Mouse (Mus musculus): Measurements from ENCODE around the gene Pskh1.
A peak's percentile ranks its signal among the peaks of the same experiment; 100 is the strongest.

The Pskh1 gene

DNA sequence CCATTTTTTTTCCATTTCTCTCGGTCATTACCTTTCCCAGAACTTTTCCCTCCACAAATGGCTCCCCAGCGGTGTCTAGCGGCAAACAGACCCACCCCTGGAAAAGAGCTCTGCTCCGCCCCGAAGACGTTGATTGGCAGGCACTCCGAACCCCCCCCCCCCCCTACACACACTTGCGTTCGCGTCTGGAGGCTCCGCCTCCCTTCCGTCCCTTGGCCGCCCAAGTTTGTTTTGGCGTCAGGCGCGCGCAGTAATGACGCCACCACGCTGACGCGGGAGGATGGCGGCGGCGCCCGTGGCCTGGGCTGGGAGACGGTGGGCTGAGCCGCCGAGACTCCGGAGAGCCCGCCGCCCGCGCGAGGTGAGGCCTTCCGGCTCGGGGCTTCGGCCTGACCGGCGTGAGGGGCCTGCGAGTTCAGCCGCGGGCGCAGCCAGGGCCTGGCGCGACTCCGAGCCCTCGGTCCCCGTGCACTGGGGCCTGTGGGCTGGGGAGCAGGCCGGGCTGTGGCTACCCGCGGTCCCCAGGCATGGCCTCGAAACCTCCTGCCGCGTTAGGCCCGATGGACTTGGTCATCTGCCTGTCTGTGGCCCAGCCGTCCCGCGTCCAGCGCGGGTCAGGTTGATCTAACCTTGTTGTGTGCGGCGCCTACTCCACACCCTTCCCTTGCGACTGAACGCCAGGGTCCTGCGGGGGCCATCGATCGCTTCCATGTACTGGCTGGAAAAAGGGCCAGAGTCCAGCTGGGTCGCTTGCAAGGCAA lies at the start of gene Pskh1:
TSS of gene Pskh1 (plus strand) at position 262 of the 761 bp plus-strand sequence.
- DNase-seq, result peak; percentile 84 to 91

DNA sequence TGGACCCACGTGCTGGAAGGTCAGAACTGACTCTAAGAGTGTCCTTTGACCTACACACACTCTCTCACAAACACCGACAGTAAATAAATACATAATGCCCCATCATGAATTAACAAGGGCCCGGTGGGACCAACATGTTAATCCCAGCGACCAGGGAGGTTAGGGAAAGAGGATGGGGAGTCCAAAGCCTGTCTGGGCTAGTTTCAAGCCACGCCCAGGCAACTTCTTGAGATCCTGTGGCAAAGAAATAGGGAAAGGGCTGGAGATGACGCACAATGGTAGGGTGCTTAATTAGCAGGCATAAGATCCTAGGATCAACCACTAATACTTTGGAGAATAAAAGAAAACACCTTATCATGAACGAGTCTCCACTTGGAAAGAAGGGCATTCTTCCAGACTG lies 49.6 kb upstream of the Pskh1 start:
- DNase-seq, result peak in 1 of 2 experiments; percentile 4

DNA sequence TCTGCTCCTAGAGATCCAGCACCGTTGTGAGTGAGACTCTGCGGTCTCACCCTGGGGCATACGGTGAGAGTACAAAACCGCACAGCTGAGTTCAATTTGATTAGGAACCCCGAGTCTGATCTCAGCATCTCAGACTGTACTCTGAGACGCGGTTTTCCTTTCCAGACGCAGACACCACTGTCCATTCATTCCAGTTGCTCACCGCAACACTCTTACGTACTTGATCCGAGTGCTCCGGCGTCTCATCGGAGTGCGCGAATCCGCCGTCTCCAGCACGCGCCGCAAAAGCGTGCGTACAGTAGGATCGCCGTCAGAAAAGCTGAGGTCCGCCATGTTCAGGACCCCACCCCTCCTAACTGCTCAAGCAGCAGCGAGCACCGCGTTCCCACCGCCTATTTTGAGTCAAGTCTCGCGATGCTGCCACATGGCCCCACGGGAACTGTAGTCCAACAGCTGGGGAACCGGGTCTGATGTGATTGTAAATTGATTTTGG lies 48.5 kb upstream of the Pskh1 start:
- peak; percentile 84 to 87 for DNase-seq

DNA sequence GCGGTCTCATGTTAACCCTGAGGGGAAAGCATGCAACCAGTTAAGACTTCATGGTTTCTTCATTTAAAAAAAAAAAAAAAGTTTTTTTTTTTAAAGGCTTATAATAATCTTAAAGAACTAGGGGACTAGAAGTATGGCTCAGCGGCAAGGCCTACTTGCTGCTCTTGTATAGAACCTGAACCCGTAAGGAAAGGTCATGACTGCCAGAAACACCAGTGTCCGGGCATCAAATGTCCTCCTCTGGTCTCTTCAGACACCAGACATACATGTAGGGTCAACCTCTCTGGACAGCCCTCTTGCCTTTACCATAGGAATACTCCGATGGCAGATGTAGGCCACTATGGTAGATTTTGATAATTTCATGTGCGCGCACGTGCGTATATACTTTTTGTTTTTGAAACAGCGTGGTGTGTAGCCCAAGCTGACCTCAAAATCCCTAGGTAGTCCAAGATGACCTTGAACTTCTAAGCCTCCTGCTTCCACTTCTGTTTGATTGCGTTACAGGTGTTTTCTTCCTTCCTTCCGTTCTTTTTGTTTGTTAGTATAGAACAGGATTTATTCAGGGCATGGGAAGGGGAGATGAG lies 48.0 kb upstream of the Pskh1 start:
- no peak for DNase-seq

DNA sequence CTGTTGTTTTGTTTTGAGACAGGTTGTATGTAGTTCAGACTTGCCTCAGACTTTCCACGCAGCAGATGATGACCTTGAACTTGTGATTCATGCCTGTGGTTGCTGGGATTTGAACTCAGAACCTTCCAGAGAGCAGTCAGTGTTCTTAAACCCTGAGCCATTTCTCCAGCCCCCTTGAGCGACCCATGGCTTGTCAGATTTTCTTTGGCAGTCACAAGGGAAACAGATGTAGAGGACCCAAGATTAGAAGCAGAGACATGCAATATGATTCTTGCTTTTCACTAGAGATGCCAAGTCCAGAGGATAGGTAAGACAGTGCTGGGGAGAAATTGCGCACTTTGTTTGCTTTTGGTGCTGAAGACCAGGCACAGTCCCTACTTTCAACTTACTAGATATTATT lies 47.1 kb upstream of the Pskh1 start, which contains the start of gene Cenpt:
TSS of gene Cenpt (minus strand) at position 101 of the 400 bp plus-strand sequence.
- DNase-seq, result no peak

DNA sequence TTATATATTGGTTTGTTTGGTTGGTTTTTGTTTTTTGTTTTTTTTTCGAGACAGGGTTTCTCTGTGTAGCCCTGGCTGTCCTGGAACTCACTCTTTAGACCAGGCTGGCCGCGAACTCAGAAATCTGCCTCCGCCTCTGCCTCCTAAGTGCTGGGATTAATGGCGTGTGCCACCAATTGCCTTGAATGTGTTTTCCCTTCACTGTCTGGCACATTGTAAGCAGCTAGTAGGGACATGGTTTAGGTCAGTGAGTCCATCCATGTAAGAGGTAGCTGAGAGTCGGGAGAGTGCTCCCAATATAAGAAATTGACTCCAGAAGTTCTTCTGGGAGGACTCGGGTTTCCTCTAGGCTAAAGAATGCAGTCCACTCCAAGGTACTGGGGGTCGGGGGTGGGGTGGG lies 45.9 kb upstream of the Pskh1 start:
- DNase-seq, result no peak

DNA sequence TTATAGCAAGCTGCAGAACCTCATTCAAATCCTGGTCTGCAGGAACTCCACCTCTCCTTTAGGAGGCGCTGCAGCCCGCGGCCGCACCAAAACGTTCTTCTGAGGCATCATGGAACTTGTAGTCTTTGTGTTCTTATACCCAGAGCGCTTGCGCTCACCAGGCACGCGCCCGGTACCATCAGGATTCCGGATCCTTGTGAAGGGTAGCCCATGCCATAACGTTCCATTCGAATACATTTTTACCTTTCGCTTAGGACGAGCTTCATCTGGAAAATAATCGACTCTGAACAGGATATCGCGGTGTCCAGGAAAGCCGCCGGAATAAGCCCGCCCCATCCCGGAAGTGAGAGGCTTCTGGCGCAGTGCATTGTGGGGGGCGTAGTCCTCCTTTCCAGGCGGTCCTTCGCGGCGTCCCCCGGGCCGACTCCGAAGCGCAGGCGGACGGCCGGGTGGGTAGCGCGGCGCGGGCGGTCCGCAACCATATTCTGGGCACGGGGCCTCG lies 45.5 kb upstream of the Pskh1 start, which contains the start of gene Thap11:
TSS of gene Thap11 (plus strand) at position 418 of the 502 bp plus-strand sequence.
- DNase-seq, result peak; percentile 87 to 91

DNA sequence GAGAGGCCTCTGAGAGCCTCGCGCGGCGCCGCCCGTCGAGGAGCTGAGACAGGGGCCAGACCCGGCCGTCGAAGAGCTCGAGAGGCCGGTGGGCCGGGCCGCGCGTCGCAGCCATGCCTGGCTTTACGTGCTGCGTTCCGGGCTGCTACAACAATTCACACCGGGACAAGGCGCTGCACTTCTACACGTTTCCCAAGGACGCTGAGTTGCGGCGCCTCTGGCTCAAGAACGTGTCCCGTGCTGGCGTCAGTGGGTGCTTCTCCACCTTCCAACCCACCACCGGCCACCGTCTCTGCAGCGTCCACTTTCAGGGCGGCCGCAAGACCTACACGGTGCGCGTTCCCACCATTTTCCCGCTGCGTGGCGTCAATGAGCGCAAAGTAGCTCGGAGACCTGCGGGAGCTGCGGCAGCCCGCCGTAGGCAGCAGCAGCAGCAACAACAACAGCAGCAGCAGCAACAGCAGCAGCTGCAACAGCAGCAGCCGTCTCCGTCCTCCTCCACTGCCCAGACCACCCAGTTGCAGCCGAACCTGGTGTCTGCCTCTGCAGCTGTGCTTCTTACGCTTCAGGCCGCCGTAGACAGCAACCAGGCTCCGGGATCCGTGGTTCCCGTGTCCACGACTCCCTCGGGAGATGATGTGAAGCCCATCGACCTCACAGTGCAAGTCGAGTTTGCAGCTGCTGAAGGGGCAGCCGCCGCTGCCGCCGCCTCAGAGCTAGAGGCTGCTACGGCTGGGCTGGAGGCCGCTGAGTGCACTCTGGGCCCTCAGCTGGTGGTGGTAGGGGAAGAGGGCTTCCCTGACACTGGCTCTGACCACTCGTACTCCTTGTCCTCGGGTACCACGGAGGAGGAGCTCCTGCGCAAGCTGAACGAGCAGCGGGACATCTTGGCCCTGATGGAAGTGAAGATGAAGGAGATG lies 44.7 kb upstream of the Pskh1 start:
- peak in 1 of 2 experiments; percentile 42 for DNase-seq

DNA sequence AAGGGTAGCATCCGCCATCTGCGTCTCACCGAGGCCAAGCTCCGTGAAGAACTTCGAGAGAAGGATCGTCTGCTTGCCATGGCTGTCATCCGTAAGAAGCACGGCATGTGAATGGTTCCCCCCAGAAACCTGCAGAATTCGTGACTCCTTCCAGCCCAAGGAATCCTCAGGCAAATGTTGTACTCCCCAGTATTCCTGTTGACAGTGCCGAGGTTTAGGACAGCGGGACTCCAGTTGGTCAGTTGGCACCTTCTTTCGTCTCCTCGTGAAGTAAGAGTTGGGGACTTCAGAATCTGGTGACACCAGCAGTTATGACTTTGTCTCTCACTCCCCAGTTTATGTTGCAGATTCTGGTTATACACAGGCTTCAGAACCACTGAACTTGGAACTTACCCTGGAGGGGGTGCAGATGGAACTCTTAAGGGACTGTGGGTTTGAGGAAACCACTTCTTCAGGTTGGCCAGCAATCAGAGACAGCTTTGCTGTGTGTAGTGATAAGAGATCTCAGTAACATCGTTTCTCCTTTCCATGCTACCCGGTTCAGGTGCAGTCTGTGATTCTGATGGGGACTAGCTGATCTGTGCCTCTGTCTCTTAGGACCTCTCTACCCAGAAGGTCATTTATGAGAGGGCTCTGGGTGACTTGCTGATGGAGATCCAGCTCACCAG lies 43.9 kb upstream of the Pskh1 start:
- DNase-seq, result no peak

DNA sequence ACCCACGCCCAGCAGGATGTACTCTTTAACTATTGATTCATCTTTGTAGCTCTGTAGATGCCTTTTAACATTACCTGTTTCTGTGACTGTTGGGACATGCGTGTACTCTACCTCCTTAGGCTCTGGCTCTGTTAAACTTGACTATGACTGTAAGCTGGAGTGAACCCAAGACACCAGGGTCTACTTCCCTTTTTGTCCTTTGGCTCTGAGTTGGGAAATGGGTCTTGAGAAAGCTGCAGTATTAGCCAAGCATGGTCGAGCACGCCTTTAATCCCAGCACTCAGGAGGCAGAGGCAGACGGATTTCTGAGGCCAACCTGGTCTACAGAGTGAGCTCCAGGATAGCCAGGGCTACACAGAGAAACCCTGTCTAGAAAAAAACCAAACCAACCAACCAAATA lies 41.7 kb upstream of the Pskh1 start:
- DNase-seq, result no peak

DNA sequence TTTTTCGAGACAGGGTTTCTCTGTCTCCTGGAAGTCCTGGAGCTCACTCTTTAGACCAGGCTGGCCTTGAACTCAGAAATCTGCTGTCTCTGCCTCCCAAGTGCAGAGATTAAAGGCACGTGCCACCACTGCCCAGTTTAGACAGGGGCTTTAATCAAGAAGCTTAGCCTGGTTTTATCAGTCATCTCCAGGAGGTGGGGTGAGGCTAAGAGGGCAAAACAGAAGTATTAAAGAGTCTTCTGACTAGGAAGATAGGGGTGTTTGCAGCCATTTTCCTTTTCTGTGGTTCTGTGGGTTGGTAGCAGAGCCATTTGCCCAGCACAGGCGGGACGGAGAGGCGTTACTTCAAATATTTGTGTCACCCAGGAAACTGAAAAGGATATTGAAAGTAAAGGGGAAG lies 40.9 kb upstream of the Pskh1 start:
- DNase-seq, result no peak

DNA sequence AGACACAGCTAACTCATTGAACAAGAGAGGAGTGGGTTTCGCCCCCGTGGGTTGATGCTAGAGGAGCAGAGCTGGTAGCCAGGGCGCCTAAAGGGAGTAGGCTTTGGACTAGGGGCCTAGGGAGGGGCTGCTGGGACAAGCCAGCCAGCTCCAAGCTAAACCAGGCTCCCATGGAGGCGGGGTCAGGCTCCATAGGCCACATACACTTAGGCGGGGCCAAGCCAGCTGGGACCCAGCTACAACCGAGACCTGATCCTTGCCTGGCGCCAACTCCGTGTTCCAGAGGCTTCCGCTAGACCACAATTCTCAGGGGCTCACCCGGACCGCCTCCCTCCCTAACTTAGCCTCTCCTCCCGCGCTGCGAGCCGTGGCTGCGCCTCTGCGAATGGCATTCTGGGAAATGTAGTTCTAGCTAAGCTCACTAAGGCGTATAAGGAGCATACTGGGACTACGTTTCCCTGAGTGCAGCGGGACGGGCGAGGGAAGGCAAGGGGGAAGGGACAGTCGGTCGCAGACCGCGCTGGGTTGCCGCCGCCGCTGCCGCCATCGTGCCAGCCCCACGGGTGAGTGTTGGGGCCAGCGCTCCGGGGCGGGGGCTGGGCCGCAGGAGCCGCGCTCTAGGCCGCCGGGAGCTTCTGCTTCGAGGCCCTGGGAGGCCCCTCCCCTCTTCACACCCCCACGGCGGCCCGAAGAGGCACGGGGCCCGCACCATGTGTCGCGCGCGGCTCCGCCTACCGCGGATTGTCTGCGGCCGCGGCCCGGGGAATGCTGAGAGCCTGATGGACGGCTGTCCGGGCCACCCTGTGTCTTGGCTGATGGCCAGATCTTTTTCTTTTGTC lies 39.9 kb upstream of the Pskh1 start, which contains the start of gene Nutf2:
TSS of gene Nutf2 (plus strand) at position 438 of the 839 bp plus-strand sequence.
- peak; percentile 96 to 98 for DNase-seq

DNA sequence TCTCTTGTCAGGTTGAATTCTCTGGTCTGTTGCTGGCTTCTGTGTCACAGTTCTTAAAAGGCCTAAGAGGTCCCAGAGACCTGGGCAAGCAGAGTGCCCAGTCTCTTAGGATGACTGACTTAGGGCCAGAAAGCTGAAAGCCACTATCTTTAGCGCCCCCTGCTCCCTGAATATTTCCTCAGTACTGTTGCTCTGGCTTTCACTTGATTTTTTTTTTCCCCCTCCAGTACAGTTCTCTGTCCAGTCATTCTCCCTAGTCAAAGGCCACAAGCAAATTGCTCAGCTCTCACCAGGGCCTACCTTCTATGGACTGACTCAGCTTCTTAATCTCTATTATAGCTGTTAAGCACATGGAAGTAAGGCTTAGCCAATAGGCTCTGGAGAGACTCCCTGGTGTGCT lies 38.3 kb upstream of the Pskh1 start:
- DNase-seq, result no peak

DNA sequence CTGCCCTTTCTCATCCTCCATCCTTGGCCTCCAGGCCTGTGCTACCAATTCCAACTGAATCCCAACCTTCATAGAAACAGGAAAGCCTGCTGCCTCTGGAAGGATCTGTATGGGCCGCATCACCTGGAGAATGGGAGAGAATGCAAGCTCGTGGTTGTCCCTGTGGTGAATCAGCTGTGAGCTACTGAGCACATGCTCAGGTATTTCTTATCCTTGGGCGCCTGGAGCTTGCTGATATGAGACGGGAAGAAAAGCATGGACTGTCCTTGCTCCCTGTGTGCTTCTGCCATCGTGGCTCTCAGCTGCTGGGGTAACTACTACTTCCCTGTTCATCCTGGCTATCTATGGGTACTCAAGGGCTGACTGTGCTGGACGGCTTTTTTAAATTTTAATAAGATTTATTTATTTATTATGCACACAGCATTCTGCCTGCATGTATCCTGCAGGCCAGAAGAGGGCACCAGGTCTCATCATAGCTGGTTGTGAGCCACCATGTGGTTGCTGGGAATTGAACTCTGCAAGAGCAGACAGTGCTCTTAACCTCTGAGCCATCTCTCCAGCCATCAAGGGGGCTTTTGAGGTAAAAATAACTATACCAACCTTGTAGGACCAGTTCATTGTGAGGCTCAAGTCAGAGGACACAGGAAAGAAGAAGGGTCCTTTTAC lies 33.7 kb upstream of the Pskh1 start:
- DNase-seq, result no peak

DNA sequence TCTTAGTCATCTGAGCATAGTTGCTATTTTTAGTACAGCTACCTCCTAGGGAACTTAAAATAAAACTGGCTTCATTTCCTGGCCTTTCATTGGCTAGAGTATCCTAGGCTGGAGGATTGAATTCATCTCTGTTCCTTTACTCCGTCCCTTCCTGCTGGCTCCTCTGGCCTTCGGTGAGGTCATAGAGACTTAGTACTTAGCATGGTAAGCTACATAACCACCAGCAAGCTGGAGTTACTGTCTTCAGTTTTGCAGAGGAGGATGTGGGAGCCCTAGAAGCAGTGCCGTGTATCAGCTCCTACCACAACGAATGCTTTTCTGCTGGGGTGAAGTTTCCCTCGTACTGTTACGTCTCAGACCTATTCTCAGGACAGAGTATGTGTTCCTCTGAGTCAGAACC lies 25.9 kb upstream of the Pskh1 start:
- DNase-seq, result no peak

DNA sequence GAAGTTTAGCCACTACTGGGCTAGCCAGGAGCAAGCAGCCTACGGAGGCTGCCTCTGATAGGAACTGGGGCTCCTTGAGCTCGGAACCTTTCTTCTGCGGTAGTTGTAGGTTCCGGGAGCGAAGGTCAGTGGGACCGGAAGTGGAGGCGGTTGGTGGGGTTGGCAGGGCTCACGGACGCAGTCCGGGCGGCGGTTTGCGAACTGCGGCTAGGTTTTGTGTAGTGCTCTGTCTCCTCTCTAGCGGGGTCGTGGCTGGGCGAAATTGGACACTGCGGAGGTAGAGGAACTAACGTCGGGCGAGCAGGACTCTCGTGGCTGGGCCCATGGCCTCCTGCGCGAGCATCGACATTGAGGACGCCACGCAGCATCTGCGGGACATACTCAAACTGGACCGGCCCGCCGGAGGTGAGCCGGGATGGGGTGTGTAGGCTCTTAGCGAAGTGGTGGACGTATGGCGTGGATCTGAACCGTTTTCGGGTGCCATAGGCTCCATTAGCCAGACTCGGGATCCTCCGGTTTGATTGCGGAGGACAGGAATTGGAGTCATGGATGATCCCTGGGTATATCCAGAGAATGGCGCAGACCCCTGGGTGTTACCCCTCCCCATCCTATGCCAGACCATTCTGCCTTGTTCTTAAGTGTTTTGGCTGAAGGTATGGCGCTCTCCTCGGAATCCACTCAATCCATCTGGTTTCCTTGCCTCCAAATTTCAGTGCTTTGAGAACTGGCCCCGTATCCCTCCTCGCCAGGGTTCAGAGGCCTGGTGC lies 19.3 kb upstream of the Pskh1 start, which contains the start of gene Edc4:
TSS of gene Edc4 (plus strand) at position 128 of the 767 bp plus-strand sequence.
- peak; percentile 70 to 89 for DNase-seq

DNA sequence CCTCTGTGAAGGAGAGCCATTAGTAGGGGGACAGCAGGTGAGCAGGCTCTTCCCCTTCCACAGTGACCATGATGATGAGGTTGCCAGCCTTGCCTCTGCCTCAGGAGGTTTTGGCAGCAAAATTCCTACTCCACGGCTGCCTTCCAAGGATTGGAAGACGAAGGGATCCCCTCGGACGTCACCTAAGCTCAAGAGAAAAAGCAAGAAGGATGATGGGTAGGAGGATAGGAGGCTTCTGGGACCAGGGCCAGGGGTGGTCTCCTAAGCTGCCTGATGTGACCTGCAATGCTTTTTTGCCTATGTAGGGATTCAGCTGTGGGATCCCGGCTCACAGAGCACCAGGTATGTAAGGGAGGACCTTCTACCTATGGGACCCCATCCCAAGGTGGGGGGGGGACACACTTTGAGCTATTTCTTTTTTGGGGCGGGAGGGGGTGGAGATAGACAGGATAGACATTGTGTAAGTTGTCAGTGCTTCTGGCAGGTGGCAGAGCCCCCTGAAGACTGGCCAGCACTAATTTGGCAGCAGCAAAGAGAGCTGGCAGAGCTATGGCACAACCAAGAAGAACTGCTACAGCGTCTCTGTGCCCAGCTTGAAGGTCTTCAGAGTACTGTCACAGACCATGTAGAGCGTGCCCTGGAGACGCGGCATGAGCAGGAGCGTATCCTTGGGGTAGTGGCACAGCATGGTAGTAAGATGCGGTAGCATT lies 10.3 kb upstream of the Pskh1 start:
- DNase-seq, result no peak

DNA sequence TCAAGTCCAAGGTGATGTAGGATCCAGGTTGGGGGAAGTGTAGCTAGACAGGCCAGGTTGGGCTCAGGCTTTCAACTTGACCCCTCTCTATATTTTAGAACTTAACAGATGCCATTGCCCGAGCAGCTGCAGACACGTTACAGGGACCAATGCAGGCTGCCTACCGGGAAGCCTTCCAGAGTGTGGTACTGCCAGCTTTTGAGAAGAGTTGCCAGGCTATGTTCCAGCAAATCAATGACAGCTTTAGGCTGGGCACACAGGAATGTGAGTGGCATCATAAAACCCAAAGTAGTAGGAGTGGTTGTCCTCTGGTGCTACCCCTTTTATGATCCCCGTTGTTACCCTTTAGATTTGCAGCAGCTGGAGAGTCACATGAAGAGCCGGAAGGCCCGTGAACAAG lies 9.4 kb upstream of the Pskh1 start:
- DNase-seq, result no peak

DNA sequence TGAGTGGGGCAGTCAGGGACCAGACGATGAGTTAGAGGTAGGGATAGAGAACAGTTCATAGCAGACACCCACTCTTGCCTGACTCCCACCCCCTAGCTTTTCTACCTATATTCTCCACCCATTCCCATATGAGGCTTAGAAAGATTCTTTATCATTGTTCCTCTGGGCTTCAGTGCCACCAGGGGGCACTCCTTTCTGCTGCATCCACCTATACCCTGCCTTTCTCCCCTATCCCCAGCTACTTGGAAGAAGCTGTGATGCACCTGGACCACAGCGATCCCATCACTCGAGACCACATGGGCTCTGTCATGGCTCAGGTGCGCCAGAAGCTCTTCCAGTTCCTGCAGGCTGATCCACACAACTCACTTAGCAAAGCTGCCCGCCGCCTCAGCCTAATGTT lies 7.8 kb upstream of the Pskh1 start:
- peak in 1 of 2 experiments; percentile 30 for DNase-seq
